Mouse (Mus musculus) gastrocnemius, postnatal 36 days (tissue): Measurements from ENCODE around the gene Ddx52. TPM values are rescaled to one million over a fixed set of nuclear protein-coding genes. Genes with fewer than 3 reads are reported as not detected.

ENCODE experiments used
- DNase-seq, 2 experiments: peaks; one replicate each; pipeline ENCODE4 v3.0.0; 2022
- intact Hi-C: fragments of 180-260 bp; cut with DNase I; formaldehyde crosslinking; loops from one replicate; pipeline ENCODE4 v1.15.1; 2025
- total RNA-seq, 2 experiments: library from RNA; stranded (reverse); gene quantifications; 2 replicates each; pipeline ENCODE4 v1.2.3; 2021

Ddx52 gene
- total RNA-seq, 2 experiments from 2014 or later: 8.5 to 9.6 TPM

- intact Hi-C loops: no loop called here
- no peak for DNase-seq
These were observed 69.2 kb downstream of the Ddx52 start for GRCm38 (mm10) chr11:84011050-84011449.

- intact Hi-C loops: no loop called here
- no peak for DNase-seq
These were observed 69.7 kb downstream of the Ddx52 start for GRCm38 (mm10) chr11:84011576-84011975.

Other genes with a start within 250 kb of the Ddx52 start
- gene Wfdc17, start 238.1 kb upstream of the Ddx52 start, total RNA-seq: 1 to 10 TPM in 1 of 2 experiments, not detected in 1; 1.1 TPM
- not detected for gene Wfdc18, start 233.0 kb upstream of the Ddx52 start, total RNA-seq
- not detected for gene Wfdc21, start 195.1 kb upstream of the Ddx52 start, total RNA-seq
- gene Heatr6, start 188.4 kb upstream of the Ddx52 start, total RNA-seq: 1 to 10 TPM; 6.5 to 8.1 TPM
- not detected for gene Hnf1b, start 92.0 kb upstream of the Ddx52 start, total RNA-seq
- 10 to 100 TPM; 31.0 to 34.9 TPM for gene Synrg, start 22.4 kb downstream of the Ddx52 start, total RNA-seq
- 1 to 10 TPM; 5.7 to 7.0 TPM for gene Dusp14, start 127.2 kb downstream of the Ddx52 start, total RNA-seq
- 1 to 10 TPM; 8.6 to 9.4 TPM for gene Tada2a, start 187.5 kb downstream of the Ddx52 start, total RNA-seq
- 10 to 100 TPM; 10.1 to 15.5 TPM for gene Acaca, start 187.6 kb downstream of the Ddx52 start, total RNA-seq
- gene Gm11437, start 225.4 kb downstream of the Ddx52 start, total RNA-seq: not detected